Mouse (Mus musculus): ENCODE measurements around the gene Inhbb.

Gene Inhbb

DNA sequence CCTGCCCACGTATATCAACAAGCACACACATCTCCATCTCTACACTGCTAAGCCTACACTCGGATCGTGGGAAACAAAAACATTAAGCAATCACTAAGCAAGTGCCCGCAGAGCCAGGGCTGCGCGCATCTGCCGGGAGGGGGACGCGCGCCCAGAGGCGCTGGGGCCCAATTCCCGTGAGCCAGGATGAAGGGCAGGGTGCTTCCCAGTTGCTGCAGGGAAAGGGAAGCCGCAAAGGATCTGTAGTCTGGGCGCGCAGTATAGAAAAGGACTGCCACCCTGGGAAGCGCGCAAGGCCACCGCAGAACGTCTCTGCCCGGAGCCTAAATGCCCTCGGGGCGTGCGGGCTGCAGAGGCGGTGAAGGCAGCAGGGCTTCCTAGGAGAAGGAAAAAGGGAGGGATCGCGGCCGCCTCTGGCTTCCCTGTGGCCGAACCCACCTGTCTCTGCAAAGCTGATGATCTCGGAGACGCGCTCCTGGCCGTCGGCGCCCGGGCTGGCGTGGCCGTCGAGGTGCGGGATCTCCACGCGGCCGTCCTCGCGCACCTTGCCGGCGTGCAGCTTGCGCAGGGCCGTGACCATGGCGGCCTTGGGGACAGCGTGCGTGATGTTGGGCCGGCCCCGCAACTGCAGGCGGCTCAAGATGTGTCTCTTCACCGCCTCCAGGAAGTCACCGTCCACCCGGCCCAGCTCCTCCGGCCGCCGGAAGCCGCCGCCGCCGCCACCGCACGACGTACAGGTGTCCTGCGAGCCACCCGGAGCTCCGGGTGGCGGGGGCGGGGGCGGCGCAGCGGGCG lies 1.7 kb downstream of the Inhbb start:
- DNase-seq (ENCODE audit: low spot score in 2 of 2): peak in 1 of 2 experiments; percentile 31

DNA sequence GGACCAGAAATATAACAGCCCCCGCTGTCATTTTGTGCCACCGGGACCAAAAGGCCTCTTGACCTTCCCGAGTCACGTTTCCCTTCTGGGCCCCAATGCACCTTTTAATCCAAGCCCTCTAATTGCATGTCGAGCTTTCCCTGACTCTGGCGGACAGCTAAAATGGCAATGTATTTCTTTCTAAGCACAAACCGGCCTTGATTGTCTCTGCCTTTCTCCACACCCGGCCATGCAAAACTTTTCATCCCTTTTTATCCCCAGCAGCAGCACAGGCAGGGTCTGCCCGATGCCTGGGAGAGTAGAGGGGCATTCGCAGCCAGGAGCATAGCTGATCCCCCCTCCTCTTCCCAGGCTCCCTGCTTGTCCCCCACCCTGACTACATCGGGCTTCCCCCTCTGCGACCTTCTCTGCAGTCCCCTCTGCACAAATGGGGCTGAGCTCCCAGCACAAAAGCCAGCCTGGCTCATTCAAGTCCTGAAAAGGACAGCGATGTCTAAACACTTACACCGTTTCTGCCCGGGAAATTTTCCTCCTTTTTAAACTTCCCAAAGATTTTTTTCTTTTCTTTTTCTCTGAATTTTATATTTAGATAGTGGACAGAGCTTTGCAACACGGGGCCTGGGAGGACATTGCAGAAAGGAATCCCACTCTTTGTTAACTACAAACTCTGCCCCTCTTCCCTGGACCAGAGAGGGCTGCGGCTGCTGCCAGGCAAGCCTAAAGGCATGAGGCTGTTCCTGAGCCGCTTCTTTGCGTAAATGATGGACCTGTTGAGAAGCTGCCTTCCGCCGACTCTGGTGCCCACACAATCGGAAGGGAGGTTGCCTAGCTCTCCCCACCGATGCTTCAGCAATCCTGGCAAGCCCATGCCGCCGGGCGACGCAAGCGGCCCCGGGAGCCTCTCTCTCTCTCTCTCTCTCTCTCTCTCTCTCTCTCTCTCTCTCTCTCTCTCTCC lies 2.6 kb downstream of the Inhbb start:
- DNase-seq (ENCODE audit: low spot score in 2 of 2): peak in 1 of 2 experiments; percentile 19

DNA sequence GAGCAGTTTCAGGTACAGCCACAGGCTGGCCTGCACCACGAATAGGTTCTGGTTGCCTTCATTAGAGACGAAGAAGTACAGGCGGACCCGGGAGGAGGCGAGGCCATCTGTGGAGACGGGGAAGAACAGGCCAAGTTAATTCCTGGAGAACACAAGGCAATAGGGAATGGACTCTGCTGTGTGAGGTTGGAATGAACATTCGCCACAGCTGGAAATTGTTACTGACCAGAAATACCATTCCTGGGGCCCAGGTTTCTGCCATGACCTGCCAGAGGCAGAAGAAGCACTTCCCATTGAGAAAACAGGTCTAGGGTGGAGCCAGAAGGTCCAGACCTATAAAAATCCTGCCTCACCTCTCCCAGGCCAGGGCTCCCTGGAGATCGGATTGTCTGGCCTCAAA lies 4.1 kb downstream of the Inhbb start:
- no peak for DNase-seq (ENCODE audit: low spot score in 2 of 2)

DNA sequence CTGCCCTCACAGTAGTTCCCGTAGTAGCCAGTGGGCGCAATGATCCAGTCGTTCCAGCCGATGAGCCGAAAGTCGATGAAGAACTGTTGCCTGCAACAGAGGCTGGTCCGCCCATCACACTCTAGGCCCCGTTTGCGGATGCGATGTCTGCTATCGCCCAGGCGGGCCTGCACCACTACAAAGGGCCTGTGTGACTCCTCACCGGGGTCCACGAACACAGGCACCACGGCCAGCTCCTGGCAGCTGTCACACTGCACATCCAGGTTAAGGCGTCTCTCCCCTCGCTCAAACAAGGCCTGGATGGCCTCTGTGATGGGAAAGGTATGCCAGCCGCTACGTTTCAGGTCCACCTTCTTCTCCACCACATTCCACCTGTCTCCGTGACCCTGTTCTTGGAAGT lies 4.5 kb downstream of the Inhbb start:
- no peak for DNase-seq (ENCODE audit: low spot score in 2 of 2)

DNA sequence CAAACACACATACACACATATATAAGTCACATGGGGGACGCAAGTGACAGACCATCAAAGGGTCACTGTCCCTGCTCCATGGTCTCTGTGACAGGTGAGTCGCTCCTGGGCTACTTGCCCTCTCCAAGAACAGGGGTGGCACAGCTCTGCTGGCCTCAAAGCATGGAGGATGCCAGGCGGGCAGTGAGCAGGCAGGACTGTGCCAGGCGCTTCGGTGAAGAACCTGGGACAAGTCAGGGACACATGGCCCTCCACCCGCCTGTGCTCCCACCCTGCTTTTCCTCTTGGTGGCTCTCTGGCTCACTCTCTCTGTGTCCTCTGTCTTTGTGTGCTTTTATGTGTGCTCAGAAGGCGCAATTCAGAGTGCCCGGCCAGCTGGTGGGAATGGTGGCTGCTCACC lies 5.4 kb downstream of the Inhbb start:
- no peak for DNase-seq (ENCODE audit: low spot score in 2 of 2)

DNA sequence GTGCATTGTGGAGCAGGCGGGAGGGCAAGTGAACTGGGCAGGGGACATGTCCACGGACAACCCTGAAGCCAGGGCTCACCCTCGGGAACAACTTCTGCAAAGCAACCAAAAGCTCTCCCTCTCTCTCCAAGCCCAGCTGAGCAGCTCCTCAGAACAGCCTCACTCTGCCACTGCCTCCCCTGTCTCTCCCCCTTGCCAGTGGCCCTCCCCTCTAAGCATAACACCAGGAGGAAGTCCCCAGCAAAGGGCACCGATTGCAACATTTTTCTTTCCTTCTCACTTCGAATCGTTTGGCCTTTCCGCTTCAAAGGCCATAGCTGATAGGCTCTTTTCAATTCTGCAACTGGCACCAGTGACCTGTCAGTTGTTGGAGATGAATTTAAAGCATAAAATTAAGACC lies 5.9 kb downstream of the Inhbb start:
- no peak for DNase-seq (ENCODE audit: low spot score in 2 of 2)

DNA sequence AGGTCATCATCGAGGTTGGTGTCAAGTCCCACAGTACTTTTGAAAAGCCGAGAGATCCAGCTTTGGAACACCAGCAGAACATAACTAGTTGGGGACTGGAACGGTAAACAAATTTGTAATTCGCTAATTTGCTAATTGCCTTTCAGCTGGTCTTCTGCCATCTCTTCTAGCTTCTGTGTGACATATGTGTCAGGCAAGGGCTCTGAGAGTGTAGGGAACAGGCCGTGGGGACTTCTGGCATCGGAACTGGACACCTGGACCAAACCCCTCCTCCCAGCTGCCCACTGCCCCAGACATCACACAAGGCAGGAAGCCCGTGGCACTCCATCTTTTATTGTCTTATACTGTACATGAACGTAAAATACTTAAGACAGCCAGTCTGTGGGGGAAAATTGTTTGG lies 6.9 kb downstream of the Inhbb start:
- no peak for DNase-seq (ENCODE audit: low spot score in 2 of 2)

DNA sequence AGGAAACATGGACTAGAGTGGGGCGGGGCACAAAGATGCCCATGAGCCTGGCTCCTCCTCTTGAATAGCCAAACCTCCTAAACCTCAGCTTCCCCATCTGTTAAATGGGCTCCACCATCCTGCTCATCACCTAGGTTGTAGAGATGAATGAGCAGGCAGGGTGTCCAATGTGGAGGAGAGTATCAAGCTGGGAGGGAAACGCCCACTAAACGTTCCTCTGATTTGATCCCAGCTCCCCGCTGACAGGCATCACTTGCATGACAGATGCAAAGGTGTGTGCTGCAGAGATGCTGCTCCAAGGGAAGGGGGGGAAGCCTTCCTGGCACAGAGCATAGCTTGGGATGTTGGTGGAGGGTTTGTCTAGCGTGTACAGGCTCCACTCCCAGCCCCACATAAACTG lies 11.4 kb downstream of the Inhbb start:
- no peak for DNase-seq (ENCODE audit: low spot score in 2 of 2)

DNA sequence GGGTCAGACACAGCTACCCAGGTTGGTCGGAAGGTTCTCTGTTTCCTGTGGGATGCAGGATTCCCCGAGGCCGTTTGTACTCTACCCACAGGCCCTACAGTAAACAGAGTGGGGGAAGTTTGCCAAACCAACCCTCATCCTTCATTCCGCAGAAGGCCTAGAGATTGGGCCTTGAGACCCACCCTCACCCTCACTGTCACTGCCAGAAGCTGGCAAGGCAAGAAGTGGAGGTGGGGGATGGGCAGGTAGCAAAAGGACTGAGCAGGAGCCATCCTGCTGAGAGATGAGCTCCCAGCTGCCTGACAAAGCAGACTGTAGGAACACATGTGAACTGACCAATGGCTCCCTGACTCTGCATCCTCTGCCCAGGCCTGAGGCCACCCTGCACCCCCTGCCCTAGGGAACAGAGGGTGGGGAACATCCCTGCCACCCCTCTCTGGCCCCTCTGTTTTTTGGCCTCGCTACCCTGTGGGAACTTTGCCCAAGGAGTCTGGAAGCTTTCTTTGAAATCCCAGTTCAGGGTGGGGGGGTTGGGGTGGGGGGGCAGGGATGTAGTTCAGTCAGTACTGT lies 12.4 kb downstream of the Inhbb start:
- no peak for DNase-seq (ENCODE audit: low spot score in 2 of 2)

DNA sequence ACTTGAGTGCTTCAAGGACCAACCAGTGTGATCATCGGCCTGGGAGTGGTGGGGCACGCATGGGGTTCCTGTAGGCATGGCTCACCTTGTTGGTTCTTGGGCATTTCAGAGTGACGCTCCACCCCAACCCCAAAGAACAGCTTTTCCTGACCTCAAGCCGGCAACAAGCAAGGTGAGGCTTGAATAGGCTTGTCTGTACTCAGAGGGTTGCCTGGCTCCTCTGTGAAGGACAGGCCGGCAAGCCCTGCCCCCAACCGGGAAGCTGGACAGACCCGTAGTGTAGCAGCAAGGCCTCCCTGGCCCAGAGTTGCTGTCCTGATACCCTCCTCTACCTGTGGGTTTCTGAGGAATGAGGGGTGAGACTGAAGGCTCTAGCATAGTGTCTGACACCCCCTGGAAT lies 12.9 kb downstream of the Inhbb start:
- no peak for DNase-seq (ENCODE audit: low spot score in 2 of 2)

DNA sequence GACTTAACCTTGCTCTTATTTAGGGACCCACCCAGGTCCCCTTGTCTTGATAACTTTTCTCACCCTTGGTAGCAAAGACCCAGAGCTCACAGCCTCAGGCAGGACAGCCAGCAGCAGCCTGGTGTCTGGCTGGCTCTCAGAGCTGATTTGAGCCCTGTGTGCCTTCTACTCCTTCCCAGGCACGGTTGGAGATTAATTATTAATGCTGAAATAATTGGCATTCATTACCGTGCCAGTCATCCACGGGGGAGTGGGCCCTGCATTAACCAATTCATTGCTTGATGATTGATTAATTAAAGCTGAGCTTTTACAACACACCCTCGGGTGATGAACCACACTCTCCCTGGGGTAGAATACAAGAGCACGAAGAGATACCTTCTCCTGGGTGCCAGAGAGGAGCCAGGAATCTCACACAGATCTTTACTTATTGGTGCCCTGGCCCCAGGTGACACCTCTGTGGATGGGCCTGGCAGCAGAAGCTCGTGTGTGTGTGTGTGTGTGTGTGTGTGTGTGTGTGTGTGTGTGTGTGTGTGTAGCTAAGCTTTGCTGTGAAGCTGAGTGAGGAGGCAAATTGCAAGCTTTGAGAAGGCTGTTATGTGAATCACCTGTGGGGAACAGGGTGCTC lies 14.2 kb downstream of the Inhbb start:
- DNase-seq (ENCODE audit: low spot score in 2 of 2): no peak

DNA sequence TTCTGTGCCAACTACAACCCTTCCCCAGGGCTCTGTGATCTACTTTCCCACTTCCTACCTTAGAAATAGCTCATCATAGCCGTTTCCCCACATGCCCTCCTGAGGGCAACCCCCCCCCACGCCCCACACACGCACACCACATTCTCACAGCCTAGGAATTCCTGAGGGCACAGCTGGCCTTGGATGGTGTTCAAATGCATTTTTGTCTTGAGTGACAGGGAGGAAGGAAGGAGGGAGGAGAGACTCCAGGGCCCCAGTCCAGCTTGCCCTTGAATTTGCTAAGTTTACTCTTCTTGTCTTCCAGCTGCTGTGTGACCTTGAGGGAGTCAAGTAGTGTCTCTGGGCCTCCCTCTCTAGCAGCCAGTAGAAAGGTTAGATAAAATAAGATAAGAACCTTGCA lies 17.2 kb downstream of the Inhbb start:
- DNase-seq (ENCODE audit: low spot score in 2 of 2): no peak

DNA sequence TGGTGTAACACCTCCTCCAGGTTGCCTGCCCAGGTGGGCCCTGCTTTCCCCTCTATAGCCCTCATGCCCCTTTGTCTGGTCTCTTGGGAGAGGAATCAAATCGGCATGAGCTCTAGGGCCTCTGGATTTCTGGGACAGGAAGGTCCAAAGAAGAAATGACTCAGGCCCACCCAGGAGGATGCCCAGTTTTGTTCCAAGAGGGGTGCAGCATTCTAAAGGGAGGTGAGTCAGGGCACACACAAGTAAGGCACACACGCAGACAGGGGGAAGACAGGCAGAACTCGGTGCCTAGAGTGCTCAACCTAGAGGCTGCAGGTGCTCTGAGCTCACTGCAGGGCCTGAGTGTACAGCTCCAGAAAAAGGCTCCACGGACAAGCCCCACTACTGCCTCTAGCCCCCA lies 17.7 kb downstream of the Inhbb start:
- DNase-seq (ENCODE audit: low spot score in 2 of 2): no peak

DNA sequence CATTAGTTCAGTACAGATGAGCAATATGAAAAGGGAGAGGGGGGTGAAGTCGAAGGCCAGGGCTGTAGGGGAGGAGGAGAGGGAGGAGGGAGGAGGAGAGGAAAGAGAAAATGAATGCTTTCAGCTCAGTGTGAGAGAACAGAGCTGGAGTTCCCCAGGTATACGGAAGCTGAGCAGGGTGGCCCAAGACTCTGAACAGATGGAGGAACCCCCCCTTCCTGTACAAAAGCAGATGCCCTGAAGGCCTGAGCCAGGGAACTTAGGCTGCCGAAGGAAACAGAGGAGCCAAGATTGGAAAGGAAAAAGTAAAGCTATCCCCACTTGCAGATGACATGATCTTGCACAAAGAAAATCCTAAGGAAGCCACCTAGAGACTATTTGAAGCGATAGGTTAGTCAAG lies 20.8 kb downstream of the Inhbb start:
- DNase-seq (ENCODE audit: low spot score in 2 of 2): no peak

DNA sequence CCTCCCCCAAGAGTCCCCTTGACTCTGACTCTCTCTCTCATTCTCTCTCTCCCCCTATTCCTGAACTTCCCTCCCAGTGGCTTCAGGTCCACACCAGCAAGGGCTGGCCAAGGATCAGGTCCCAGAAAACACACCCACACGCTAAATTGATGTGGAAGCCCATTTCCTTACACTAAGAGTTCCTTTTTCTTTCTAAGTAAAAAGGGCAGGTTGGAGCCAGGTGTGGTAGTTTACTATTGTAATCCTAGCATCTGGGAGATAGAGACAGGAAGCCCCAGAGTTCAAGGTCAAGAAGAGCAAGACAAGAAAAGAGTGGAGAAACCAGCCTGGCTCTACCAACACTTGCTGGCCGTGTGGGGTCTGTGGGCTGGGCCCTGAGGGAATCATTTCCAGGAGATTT lies 23.4 kb downstream of the Inhbb start:
- no peak for DNase-seq (ENCODE audit: low spot score in 2 of 2)

DNA sequence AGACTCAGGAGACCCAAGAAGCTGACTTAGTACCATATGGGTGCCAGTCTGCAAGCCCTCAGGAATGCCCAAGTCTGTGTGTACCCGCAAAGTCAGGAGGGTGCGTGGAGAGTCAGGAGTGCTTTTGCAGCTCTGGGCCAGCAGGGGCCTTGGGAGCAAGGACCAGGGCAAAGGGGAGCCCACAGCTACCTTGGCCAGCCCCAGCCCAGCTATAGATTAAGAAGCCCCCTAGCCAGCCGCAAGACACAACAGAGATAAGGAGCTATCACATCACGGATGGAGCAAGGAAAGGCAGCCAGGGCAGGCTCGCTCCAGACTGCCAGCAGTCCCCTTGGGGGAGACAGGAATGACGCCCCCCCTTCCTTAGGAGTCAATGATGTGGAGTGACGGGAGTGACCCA lies 24.2 kb downstream of the Inhbb start:
- DNase-seq (ENCODE audit: low spot score in 2 of 2): no peak

DNA sequence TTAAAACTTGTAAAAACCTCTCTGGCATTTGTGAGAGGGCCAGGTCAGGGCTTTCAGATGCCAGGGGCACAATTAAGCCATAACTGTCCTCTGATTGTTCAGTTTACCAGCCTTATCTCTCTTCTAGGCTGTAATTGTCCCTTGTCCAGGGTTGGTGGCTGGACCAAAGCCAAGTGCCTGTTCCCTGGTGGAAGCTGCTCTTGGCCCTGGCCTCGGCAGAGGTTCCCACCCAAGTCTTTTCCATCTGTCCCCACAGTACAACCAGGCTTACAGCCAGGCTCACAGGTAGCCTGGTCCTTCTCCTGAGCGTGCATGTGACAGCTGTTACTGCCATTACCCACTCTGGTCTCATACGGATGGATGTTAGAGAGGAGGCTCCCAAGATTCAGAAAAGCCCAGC lies 30.7 kb downstream of the Inhbb start:
- DNase-seq (ENCODE audit: low spot score in 2 of 2): no peak

DNA sequence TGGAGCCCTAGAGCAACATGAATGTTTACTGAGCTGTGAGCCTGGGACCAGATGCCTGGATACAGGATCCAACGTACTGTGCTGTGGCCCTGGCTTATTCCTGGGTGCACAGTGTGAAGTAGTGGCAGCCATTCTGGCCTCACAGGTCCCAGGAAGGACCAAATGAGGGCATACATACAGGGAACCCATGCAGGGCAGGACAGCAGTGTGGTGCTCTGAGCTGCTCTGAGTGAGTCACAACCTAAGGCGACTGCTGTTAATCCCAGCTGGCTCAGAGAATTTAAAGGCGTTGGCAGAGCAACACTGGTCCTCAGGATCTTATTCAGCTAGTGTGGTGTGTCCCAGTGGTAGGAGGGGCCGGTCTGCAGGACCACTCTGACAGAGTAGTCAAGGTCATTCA lies 31.4 kb downstream of the Inhbb start:
- DNase-seq (ENCODE audit: low spot score in 2 of 2): no peak

DNA sequence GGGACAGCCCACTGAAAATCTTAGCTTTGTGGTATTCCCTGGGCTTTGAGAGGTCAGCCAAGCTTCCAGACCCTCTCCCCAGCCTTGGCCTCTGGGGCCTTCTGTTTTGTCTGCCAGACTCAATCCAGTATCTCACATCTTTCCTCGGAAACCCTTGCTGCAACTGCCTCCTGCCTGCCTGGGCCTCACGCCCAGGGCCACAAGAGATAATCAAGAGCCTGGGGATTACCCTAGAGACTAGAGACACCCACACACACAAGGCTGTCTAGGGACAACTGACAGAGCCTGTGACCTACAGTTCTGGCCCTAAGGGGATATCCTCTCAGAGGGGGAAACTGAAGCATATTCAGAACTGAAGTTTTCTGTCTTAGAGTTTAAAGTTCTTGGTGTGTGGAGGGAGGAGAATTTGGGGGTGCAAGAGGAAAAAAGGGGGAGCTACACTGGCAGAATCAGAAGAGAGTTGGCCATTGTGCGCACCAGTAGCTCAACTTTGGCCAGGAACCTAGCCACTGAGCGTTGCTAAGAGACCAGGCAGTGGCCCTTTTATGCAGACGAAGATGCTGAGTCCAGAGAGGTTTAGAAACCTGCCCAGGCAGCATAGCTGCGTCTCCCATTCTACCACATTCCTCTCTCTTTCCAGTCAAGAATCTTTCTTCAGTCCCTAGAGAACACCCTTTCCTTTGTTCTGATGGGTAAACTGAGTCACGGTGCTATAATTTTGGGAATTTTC lies 32.1 kb downstream of the Inhbb start:
- no peak for DNase-seq (ENCODE audit: low spot score in 2 of 2)

DNA sequence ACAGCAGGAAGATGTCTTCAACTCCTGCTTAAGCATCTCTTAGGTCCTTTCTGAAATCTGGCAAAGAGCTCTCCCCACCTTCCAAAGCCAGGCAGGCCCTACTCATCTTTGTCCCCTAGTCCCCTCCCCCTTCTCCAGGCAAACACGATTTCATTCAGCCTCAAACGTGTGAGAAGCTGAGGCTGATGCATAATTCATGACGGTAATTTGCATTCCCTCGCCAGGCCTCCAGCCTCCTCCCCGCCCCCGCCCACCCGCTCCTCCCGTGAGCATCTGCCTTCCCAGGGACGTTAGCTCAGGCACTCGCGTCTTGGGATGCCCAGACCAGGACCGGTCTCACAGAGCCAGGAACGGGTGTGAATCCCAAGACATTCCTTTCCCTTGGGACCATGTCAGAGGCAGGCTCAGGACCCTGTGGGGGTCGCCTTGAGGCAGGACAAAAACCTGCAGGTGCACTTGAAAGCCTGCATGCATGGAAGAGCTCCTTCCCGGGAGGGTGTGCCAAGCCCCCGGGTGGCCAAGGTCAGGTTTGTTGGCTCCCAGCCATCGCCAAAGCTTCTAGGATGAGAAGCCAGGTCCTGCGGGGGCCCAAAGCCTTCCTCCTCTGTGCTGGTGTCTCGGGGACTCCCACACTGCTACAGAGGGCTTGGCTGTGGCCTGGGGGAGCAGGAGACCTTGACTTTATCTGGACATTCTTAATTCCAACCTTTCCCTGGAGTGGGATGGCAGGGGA lies 33.2 kb downstream of the Inhbb start:
- peak; percentile 38 to 50 for DNase-seq (ENCODE audit: low spot score in 2 of 2)

DNA sequence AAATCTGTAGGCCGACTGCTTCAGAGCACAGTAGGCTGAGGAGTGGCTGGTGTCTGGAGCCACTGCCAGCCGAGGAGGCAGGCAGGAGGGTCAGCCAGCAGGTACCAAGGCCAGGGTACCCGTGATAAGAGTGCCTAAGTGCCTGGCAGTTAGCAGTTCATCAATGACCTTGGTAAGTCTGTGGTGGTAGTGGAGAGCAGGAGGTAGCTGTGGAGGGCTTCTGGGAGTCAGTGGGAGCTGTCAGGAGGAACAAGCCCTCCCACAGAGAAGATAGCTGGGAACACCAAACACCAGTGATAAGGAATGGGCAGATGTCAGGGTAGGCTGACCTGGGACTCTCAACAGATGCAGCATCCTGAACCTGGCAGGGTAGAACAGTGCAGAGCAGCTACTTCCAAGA lies 35.7 kb downstream of the Inhbb start:
- no peak for DNase-seq (ENCODE audit: low spot score in 2 of 2)
